Mouse (Mus musculus): ENCODE data around the gene Nosip.
"Not testable (repeated sequence)": the region's sequence is repeated elsewhere in the genome, so short reads cannot be mapped to it uniquely, and the experiment has no call there.

Nosip gene

GRCm38 (mm10) chr7:45121404-45121803, 59.2 kb downstream of the Nosip start:
- no peak for DNase-seq

GRCm38 (mm10) chr7:45121966-45122365, 59.7 kb downstream of the Nosip start:
- no peak for DNase-seq

GRCm38 (mm10) chr7:45122561-45123185, 60.4 kb downstream of the Nosip start:
- no peak for DNase-seq

- DNase-seq, result no peak
Measured at GRCm38 (mm10) chr7:45123186-45123570, 60.9 kb downstream of the Nosip start.

GRCm38 (mm10) chr7:45124224-45125143, 62.3 kb downstream of the Nosip start, which contains the start of gene Rps11:
Rps11 (minus strand) TSS chr7:45124439.
- DNase-seq, result peak; percentile 96

GRCm38 (mm10) chr7:45125144-45125600, 62.9 kb downstream of the Nosip start:
- no peak for DNase-seq

GRCm38 (mm10) chr7:45125649-45126048, 63.4 kb downstream of the Nosip start:
- not testable (repeated sequence) for DNase-seq

GRCm38 (mm10) chr7:45126147-45126843, 64.1 kb downstream of the Nosip start:
- DNase-seq, result no peak

- no peak for DNase-seq
Measured at GRCm38 (mm10) chr7:45126844-45127699, 64.8 kb downstream of the Nosip start.
